Mouse (Mus musculus) heart, adult 2 months (tissue): ENCODE measurements around the gene Rpap1.

Experiments
- CTCF ChIP-seq: fragments of 200-600 bp; IDR thresholded peaks from 2 replicates; pipeline ENCODE4 v1.8.1; 2022; ENCODE audit warnings: antibody characterized with exemption, mild to moderate bottlenecking, moderate library complexity
- EP300 ChIP-seq: fragments of 200-500 bp; IDR thresholded peaks from 2 replicates; pipeline ENCODE4 v1.6.1; 2011; ENCODE audit warnings: low read depth, low read length, control low read depth; ENCODE audit not compliant: insufficient read depth

- TF ChIP-seq CTCF (peak; percentile 84), EP300 (no peak)
Measured at GRCm38 (mm10) chr2:119798246-119798927, 11.1 kb upstream of the Rpap1 start.
